Mouse (Mus musculus) CD4-positive helper T cell, adult 2 months (primary cell): ENCODE results near the gene Sfmbt2.
"Not testable (repeated sequence)": the region's sequence is repeated elsewhere in the genome, so short reads cannot be mapped to it uniquely, and the experiment has no call there.

Experiments
- DNase-seq: peaks from one replicate; pipeline ENCODE4 v3.0.0-alpha.2; 2012; ENCODE audit warnings: low read depth, missing footprints, low spot score

The Sfmbt2 gene

GRCm38 (mm10) chr2:10370176-10370575, at the start of gene Sfmbt2:
Gene Sfmbt2, plus strand, starts transcription at chr2:10370510.
- DNase-seq = no peak

- DNase-seq = no peak
These were observed 49.2 kb upstream of the Sfmbt2 start for GRCm38 (mm10) chr2:10321093-10321492.

- no peak for DNase-seq
These were observed 47.1 kb upstream of the Sfmbt2 start for GRCm38 (mm10) chr2:10323173-10323572.

GRCm38 (mm10) chr2:10324980-10325379, 45.3 kb upstream of the Sfmbt2 start:
- no peak for DNase-seq

- DNase-seq = no peak
These were observed 40.1 kb upstream of the Sfmbt2 start for GRCm38 (mm10) chr2:10330216-10330615.

GRCm38 (mm10) chr2:10334299-10334698, 36.0 kb upstream of the Sfmbt2 start:
- DNase-seq = no peak

- DNase-seq = no peak
These were observed 35.2 kb upstream of the Sfmbt2 start for GRCm38 (mm10) chr2:10335037-10335608.

GRCm38 (mm10) chr2:10340022-10340421, 30.3 kb upstream of the Sfmbt2 start:
- DNase-seq = no peak

GRCm38 (mm10) chr2:10343523-10343922, 26.8 kb upstream of the Sfmbt2 start:
- peak; percentile 53 for DNase-seq

GRCm38 (mm10) chr2:10344073-10344472, 26.2 kb upstream of the Sfmbt2 start:
- DNase-seq = not testable (repeated sequence)

- no peak for DNase-seq
These were observed 23.1 kb upstream of the Sfmbt2 start for GRCm38 (mm10) chr2:10347193-10347592.

- DNase-seq = no peak
These were observed 22.3 kb upstream of the Sfmbt2 start for GRCm38 (mm10) chr2:10348036-10348435.

GRCm38 (mm10) chr2:10350266-10350810, 20.0 kb upstream of the Sfmbt2 start:
- DNase-seq = no peak

GRCm38 (mm10) chr2:10351125-10351524, 19.2 kb upstream of the Sfmbt2 start:
- no peak for DNase-seq

GRCm38 (mm10) chr2:10352887-10353286, 17.4 kb upstream of the Sfmbt2 start:
- DNase-seq = no peak

- DNase-seq = no peak
These were observed 16.4 kb upstream of the Sfmbt2 start for GRCm38 (mm10) chr2:10353889-10354288.

- no peak for DNase-seq
These were observed 10.4 kb upstream of the Sfmbt2 start for GRCm38 (mm10) chr2:10359861-10360260.

- DNase-seq = no peak
These were observed 5.2 kb upstream of the Sfmbt2 start for GRCm38 (mm10) chr2:10365081-10365480.

- DNase-seq = peak; percentile 33
These were observed 4.0 kb upstream of the Sfmbt2 start for GRCm38 (mm10) chr2:10366284-10366683.

GRCm38 (mm10) chr2:10369676-10370075, 634 bp upstream of the Sfmbt2 start:
- DNase-seq = no peak

- DNase-seq = peak; percentile 5
These were observed 563 bp downstream of the Sfmbt2 start for GRCm38 (mm10) chr2:10370687-10371458.

- peak; percentile 6 for DNase-seq
These were observed 1.1 kb downstream of the Sfmbt2 start for GRCm38 (mm10) chr2:10371459-10371817.

GRCm38 (mm10) chr2:10371899-10372298, 1.6 kb downstream of the Sfmbt2 start:
- DNase-seq = peak; percentile 4
